Mouse (Mus musculus): Measurements from ENCODE around the gene Agfg2.

The Agfg2 gene

GRCm38 (mm10) chr5:137611245-137611602, 73.3 kb downstream of the Agfg2 start:
- in situ Hi-C loops (cut with MboI; ENCODE audit: low sequenced_read_pairs): no loop called here

DNA sequence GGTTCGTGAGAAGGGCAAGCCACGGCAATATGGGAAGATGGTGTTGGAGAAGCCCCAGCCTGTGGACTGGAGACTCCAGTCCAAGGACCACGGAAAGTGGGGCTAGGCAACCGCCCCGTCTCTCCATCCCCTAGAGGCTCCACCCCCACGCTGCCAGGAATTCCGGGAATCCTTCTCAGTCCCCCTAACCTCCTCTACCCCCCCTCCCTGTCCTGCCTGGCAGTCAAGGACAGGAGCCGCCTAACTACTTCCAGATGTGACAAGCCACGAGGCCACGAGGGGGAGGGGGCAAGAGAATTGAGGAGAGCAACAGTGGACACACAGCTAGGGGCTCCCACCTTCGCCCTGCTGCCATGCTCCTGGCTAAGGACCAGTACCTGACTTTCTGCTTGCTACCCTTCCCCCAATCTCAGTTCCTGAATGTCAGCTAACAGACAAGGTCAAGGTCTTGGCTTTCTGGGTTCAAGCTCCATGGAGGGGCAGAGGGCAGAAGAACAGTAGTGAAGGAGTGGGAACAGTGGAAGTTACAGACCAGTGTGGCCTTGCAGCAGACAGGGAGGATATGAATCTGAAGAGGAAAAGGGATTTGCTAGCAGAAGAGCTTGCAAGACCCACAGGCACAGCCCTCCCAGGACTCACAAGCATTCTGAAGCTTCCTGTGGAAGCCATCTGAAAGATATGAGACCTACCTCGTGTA, 73.8 kb downstream of the Agfg2 start:
- in situ Hi-C loops (cut with MboI; ENCODE audit: low sequenced_read_pairs): no loop called here

- in situ Hi-C loops (cut with MboI; ENCODE audit: low sequenced_read_pairs): no loop called here
Measured at GRCm38 (mm10) chr5:137610056-137610455, 74.5 kb downstream of the Agfg2 start.

DNA sequence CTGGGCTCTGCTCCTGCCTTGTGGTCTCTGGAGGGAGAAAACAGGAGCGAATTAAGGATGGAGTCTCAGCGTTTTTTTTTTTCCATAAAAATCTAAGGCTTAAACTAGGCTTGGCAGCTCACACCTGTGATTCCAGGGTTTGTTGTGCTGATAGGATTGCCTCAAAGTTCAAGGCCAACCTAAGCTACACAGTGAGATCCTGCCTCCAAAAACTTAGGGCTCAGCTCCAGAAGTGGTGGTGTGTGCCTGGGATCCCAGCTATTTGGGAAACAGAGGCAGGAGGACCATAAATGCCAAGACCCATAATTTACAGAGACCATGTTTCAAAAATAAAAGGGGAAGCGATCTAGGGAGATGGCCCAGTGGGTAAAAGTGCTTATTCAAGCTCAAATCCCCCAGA, 75.2 kb downstream of the Agfg2 start:
- in situ Hi-C loops (cut with MboI; ENCODE audit: low sequenced_read_pairs): no loop called here

DNA sequence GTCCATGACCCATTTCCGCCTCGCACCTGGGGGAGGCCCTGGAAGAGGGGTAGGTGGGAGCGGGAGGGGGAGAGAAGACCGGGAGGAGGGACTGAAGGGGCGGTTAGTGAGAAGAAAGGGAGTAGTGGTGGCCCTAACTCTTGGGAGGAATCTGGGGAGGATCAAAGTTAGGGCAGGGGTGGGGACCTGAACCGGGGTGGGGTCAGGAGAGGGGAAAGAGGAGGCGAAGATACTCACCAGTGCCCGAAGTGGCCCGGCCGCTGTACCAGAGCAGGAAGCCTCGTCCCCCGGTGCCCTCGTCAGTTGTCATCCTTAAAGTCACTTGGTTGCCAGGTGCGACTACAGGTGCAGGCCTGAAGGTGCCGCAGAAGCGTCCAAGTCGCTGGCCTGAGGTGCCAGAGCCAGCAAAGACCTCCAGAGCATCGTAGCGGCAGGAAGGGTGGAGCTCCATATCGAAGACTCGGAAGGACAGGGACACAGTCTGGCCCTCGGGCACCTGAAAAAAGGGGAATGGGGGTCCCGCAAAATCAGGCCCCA, 75.8 kb downstream of the Agfg2 start:
- in situ Hi-C loops (cut with MboI; ENCODE audit: low sequenced_read_pairs): no loop called here

DNA sequence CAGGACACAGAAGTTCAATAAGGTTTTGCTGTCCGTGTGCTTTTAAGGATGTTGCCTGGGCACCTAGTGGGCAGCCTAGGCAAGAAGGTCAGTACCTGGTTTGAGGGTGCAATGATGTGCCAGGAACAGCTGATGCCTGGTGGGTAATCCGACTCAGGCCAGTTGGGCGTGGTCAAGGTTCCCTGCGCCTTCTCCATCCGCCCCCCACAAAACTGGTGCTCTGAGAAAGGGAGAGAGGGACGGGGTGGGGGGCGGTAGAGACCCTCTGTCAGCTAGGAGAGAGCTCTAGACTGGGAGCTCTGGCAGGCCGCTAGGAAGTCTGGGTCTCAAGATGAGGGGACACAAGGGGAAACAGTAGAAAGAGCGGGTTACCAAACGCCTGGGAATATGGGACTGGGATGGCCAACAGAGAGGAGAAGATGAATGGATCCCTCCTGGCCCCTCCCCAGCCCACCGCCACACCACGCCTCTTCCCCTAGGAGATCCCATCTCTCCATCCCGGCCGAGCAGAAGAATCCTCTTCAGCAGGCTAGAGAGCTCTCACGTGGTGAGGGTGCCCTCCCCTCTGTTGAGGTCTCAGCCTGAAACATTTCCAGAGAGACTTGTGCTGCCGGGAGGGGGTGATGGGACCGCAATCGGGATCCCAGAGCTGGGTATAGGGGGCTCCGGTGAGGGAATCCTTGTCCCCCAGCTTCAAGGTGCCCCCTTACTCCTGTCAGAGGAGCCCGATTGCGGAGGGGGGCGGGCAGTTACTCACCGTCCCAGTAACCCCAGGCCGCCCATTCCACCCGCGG, 76.5 kb downstream of the Agfg2 start:
- in situ Hi-C loops (cut with MboI; ENCODE audit: low sequenced_read_pairs): no loop called here

- in situ Hi-C loops (cut with MboI; ENCODE audit: low sequenced_read_pairs): no loop called here
Measured at GRCm38 (mm10) chr5:137601365-137601729, 83.2 kb downstream of the Agfg2 start.

- in situ Hi-C loops (cut with MboI; ENCODE audit: low sequenced_read_pairs): no loop called here
Measured at GRCm38 (mm10) chr5:137600619-137601364, 83.7 kb downstream of the Agfg2 start, which contains the start of gene Mospd3. Gene Mospd3, minus strand, starts transcription at chr5:137601058.
